Mouse (Mus musculus) limb, embryonic 11.5 days (tissue): ENCODE data around the gene Olfr463. TPM values are rescaled to one million over a fixed set of nuclear protein-coding genes. Genes with fewer than 3 reads are reported as not detected.

Experiments
- polyA plus RNA-seq: library from polyadenylated mRNA; unstranded; fragments of >200 nt; fragmentation: Nextera tagmentation; extraction: Ambion mirVana; gene quantifications from 2 replicates; pipeline ENCODE4 v1.2.1, GENCODE M21; 2014

Olfr463 gene
- polyA plus RNA-seq, 1 experiment from 2014 or later = not detected

Other genes with a start within 250 kb of the Olfr463 start
- 1.6 and 2.0 TPM in 2 replicates for gene Rnf43, start 234.7 kb downstream of the Olfr463 start, polyA plus RNA-seq
- gene Supt4a, start 159.8 kb downstream of the Olfr463 start, polyA plus RNA-seq = 184 TPM in 2 replicates
- gene Tspoap1, start 136.8 kb downstream of the Olfr463 start, polyA plus RNA-seq = 1.7 and 2.4 TPM in 2 replicates
- gene Mpo, start 103.8 kb downstream of the Olfr463 start, polyA plus RNA-seq = 3.7 and 5.7 TPM in 2 replicates
- not detected in 2 replicates for gene Lpo, start 69.1 kb downstream of the Olfr463 start, polyA plus RNA-seq
- 14.3 and 14.9 TPM in 2 replicates for gene Mks1, start 44.2 kb downstream of the Olfr463 start, polyA plus RNA-seq
- gene Epx, start 21.9 kb downstream of the Olfr463 start, polyA plus RNA-seq = 0.08 TPM in 1 of 2 replicates, not detected in the other
- gene Olfr462, start 5.1 kb downstream of the Olfr463 start, polyA plus RNA-seq = not detected in 2 replicates
- gene Olfr464, start 23.6 kb upstream of the Olfr463 start, polyA plus RNA-seq = not detected in 2 replicates
- gene Dynll2, start 90.1 kb upstream of the Olfr463 start, polyA plus RNA-seq = 16.8 and 18.6 TPM in 2 replicates
- 500 and 537 TPM in 2 replicates for gene Srsf1, start 150.0 kb upstream of the Olfr463 start, polyA plus RNA-seq
- gene Vezf1, start 170.9 kb upstream of the Olfr463 start, polyA plus RNA-seq = 63.7 and 67.5 TPM in 2 replicates
- gene Cuedc1, start 200.7 kb upstream of the Olfr463 start, polyA plus RNA-seq = 14.3 and 15.7 TPM in 2 replicates